Mouse (Mus musculus): ENCODE measurements around the gene Dcpp3.
"Not testable (repeated sequence)": the region's sequence is repeated elsewhere in the genome, so short reads cannot be mapped to it uniquely, and the experiment has no call there.

Dcpp3 gene

DNA sequence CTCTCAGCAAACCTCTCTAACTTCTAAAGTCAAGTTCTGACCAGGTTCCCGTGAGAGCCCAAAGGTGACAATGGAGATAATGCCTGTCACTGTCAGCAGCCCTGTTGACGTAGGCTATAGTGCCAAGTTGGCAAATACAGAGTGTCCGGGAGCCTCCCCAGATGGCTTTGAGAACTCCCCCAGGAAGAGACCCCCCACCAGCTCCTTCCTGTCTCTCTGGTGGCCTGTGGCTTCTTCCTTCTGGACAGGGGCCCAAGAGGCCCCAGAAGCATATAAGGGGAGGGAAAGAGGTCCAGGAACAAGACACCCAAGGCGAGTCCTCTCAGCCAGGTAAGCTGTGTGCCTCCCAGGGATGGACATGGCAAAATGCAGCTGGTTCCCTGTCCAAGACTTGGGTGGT, at the start of gene Dcpp3:
Gene Dcpp3 (plus strand): TSS at position 301 of the 400 bp plus-strand sequence.
- not testable (repeated sequence) for DNase-seq

GRCm38 (mm10) chr17:23867756-23868155, 49.5 kb upstream of the Dcpp3 start, which contains the start of gene Prss21:
TSS of gene Prss21 (plus strand) at chr17:23868056.
- DNase-seq = no peak

DNA sequence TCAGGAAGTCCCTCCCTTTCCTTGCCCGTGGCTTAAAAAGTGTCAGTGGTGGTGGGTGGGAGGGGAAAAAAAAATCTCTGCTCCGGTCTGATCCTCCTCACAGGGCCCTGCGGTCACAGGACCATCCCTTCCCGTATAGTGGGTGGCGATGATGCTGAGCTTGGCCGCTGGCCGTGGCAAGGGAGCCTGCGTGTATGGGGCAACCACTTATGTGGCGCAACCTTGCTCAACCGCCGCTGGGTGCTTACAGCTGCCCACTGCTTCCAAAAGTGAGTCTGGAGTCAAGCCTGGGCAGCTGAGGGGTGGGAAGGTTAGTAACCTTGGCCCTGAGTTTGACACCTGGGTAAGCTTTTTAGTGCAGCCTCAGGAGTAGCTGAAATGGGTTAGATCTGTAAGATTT, 48.7 kb upstream of the Dcpp3 start:
- no peak for DNase-seq

- peak; percentile 24 for DNase-seq
These were observed 43.1 kb upstream of the Dcpp3 start for GRCm38 (mm10) chr17:23873884-23874856.

DNA sequence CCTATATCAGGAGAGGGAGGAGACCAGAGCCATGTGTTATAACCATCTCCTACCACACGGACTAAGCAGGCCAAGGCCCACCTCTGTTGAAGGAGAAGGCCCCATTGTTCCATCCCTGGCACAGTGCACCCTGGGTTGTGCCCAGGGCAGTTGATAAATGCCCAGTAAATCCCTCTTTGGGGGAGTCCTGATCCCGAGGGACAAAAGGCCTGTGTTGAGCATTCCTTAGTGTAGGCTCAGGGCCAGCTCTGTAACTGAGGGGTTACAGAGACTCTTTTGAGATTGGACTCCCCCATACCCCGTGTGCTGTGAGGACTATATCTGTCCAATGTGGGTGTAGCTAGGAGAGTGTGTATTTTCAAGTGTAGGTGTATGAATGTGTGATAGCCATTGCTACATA, 40.5 kb upstream of the Dcpp3 start:
- DNase-seq = peak; percentile 44

- DNase-seq = no peak
These were observed 40.1 kb upstream of the Dcpp3 start for GRCm38 (mm10) chr17:23877166-23877565.

DNA sequence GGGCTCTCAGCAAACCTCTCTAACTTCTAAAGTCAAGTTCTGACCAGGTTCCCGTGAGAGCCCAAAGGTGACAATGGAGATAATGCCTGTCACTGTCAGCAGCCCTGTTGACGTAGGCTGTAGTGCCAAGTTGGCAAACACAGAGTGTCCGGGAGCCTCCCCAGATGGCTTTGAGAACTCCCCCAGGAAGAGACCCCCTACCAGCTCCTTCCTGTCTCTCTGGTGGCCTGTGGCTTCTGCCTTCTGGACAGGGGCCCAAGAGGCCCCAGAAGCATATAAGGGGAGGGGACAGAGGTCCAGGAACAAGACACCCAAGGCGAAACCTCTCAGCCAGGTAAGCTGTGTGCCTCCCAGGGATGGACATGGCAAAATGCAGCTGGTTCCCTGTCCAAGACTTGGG, 36.7 kb upstream of the Dcpp3 start, which contains the start of the genes Dcpp1 and Dcpp2:
Gene Dcpp1 (plus strand): TSS at position 301 of the 400 bp plus-strand sequence.
Gene Dcpp2 (plus strand): TSS at position 305 of the 400 bp plus-strand sequence.
- not testable (repeated sequence) for DNase-seq

GRCm38 (mm10) chr17:23924531-23925007, 7.3 kb downstream of the Dcpp3 start:
- peak; percentile 91 for DNase-seq

DNA sequence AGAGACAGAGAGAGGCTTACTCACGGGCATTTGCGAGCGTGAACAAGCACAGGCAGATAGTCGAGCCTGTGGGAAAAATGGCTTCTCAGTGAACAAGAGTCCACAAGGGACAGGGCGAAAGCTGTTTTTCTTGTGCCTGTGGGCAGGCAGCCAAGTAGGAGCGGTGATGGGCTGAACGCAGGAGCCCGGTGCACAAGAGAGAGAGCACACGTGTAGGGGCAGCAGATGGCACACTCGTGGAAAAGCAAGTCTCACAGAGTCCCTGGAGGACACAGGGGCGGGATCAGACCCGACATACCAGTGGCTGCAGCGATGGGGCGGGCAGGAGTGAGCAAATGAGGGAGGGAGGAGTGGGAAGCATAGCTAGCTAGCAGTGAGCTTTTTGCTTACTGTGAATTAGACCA, 7.8 kb downstream of the Dcpp3 start:
- peak; percentile 53 for DNase-seq

- DNase-seq = no peak
These were observed 13.9 kb downstream of the Dcpp3 start for GRCm38 (mm10) chr17:23931157-23931556.

DNA sequence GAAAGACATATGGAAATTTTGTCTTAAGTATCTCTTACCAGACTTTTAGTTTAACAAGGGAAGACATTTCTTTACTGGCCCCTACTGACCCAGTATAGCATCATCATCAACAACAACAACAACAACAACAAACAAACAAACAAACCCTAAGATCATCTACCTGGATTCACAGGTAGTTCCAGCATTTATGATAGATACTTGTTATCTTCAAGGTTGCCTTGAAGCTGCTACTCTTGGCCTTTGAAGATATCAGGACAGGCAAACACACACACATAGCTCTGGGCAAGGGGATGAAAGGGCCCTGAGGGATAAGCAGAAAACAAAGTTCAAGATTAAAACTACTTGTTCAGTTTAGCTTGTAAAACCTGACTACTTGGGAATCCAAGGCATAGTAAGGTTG, 24.1 kb downstream of the Dcpp3 start, which contains the start of gene Sbp:
Gene Sbp (plus strand): TSS at position 301 of the 400 bp plus-strand sequence.
- no peak for DNase-seq

DNA sequence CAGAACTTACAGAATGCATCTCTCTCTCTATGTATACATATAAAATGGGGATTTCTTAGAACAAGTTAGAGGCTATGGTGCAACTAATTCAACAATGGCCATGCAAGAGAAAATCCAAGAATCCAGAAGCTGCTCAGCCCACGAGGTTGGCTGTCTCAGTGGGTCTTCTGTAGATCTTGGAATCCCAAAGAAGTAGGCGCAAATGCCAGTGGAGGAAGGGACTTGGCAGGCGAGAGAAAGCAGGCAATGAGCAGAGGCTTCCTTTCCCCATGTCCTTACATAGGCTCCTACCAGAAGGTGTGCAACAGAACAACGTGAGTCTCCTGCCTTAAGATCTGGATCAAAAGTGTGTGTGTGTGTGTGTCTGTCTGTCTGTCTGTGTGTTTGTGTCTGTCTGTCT, 30.2 kb downstream of the Dcpp3 start:
- DNase-seq = not testable (repeated sequence)

DNA sequence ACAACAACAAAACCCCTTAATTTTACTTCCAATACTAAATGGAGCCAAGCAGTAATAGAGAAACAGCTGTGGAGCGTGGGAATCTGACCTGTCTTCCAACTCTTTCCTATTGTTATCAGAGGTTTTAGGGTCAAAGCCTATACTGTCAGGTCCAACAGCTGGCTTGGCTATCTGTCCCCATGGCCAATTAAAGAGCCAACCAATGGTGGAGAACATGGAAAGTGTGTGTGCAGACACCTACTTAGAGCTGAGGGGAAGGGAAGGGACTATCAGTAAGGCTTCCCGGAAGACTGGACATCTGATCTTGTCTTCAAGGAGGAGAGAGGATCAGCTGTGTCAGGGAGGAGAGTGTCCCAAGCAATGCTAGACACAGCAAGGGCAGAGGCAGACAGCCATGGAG, 31.8 kb downstream of the Dcpp3 start:
- no peak for DNase-seq

DNA sequence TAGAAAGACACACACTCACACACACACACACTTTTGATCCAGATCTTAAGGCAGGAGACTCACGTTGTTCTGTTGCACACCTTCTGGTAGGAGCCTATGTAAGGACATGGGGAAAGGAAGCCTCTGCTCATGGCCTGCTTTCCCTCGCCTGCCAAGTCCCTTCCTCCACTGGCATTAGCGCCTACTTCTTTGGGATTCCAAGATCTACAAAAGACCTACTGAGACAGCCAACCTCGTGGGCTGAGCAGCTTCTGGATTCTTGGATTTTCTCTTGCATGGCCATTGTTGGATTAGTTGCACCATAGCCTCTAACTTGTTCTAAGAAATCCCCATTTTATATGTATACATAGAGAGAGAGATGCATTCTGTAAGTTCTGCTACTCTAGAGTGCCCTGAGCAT, 33.6 kb downstream of the Dcpp3 start:
- DNase-seq = not testable (repeated sequence)

DNA sequence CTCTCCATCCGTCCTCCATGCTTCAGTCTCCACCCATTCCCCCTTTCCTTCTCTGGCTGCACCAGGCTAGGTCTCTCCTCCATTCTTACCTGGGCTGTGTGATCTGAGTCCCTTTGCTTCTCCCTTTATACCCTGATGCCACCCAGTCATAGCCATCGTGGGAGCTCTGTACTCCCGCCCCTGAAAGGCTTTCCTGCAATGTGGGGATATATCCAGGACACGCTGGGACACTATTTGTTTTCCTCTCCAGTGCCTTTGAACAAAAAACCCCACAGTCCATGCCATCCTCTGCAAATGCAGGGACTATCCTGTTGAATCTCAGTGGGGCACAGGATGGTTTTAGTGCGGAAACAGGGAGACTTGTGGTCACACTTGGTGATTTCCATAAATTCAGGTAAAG, 37.9 kb downstream of the Dcpp3 start, which contains the start of gene Sbpl:
Gene Sbpl (minus strand): TSS at position 101 of the 400 bp plus-strand sequence.
- DNase-seq = no peak

GRCm38 (mm10) chr17:23960084-23960738, 43.0 kb downstream of the Dcpp3 start:
- DNase-seq = peak; percentile 77

DNA sequence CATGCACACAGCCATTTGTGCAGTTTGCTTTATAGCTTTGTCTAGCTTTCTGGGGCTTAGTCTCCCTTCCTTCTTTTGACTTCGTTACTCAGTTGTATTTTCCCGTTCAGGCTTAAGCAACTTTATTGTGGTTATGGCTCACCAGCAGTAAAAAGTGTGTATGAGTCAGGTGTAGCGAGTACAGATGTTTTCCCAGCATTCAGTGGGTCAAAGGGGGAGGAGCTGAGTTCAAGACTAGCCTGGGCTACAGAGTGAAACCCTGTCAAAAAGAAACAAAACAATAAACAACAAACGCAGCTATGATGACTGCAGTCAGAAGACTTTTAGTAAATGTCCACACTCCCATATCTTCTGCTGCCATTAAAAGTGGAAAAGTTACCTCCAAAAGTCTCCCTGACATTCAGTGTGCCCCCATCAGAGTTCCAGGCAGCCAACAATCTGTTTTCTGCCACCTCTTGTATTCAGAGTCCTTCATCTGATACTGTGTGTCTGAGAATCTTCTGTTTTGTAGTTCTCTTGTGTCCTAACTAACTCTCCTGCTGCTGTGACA, 44.4 kb downstream of the Dcpp3 start:
- DNase-seq = no peak

DNA sequence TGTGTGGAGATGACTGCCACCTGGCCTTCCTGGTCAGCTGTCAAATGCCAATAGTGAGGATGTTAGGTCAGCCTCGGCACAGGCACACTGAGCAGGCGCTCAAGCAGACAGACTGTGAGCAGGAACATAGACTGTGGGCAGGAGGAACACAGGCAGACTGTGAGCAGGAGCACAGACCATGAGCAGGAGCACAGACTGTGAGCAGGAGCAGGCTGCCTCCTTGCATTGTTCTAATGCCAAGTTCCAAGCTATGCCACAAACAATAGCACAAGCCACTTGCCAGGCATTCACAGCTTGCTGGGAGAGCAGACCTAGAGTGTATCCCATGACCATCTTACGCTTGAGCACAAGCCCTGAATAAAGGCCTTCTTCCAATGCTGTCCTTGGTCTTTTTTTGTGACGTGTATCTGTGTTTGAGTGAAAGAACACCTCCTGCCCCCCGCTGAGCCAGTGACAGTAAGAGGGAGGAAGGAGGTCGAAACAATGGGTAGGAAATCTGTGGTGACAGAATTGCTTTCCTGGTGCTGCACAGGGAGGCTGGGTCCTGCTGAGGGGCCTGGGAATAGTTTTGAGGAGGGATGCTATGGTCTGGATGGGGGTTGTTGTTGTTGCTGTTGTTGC, 48.7 kb downstream of the Dcpp3 start:
- no peak for DNase-seq

DNA sequence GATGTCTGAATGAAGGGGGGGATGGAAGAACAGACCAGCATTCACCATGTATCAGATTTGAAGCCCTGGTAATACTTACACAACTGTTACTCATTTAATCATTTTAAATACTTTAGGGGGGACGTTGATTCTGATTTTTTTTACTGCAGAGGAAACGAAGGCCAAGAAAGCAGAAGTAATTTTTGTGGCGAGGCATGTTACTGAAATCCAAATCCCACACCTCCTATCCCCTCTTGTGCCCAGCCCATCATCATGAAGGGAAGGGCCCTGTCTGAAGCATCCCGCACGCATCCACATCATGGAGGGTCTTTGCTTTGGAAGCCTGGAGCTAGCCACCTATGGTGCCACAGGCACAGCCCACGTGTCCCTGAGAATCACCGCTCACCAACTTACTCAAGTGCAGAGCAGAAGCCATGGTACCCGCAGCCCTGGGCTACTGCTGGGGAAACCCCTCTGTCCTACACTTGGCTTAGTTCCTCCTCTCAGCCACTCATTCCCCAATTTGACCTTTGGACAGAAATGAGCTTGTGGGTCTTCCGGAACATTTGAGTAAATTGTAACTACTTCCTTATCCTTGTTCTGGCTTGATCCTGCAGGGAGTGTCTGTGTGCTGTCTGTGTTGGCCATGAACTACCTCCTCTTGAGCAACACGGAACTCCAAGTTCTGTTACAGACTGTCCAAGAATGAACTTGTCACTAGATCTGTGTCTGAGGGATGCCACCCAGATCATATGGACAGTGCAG, 49.6 kb downstream of the Dcpp3 start:
- DNase-seq = no peak

GRCm38 (mm10) chr17:23968780-23969179, 51.5 kb downstream of the Dcpp3 start:
- no peak for DNase-seq
